Mouse (Mus musculus) MEL (cell line): ENCODE results near the gene Vmn1r221. TPM values are rescaled to one million over a fixed set of nuclear protein-coding genes. Genes with fewer than 3 reads are reported as not detected.
A peak's percentile ranks its signal among the peaks of the same experiment; 100 is the strongest.

Experiments used
- DNase-seq: peaks from one replicate; pipeline ENCODE4 v3.0.0; 2011; ENCODE audit warnings: low read depth, low spot score
- H3K27ac ChIP-seq: 2 replicates; pipeline ENCODE4 v1.5.1; 2012; ENCODE audit warnings: low read depth, mild to moderate bottlenecking, control low read depth, low read length, moderate library complexity; ENCODE audit not compliant: control insufficient read depth
- H3K27me3 ChIP-seq, 2 experiments: fragments of 150-350 bp in 1 of 2; sonication (generic) in 1 of 2; 2 replicates each; pipeline ENCODE4 v1.6.1; 2012; ENCODE audit warnings: low read length in 2 of 2, mild to moderate bottlenecking in 2 of 2, improper control_type of control experiment in 1 of 2, moderate library complexity in 1 of 2; ENCODE audit not compliant: insufficient read depth in 2 of 2, control insufficient read depth in 1 of 2
- H3K36me3 ChIP-seq, 2 experiments: 2 replicates each; pipeline ENCODE4 v1.6.1; 2012 to 2014; ENCODE audit warnings: low read length in 2 of 2, improper control_type of control experiment in 1 of 2, inconsistent platforms in 1 of 2, mild to moderate bottlenecking in 1 of 2; ENCODE audit not compliant: insufficient read depth in 2 of 2, control insufficient read depth in 1 of 2
- H3K4me1 ChIP-seq, 2 experiments: fragments of 150-350 bp in 1 of 2; sonication (generic) in 1 of 2; 2 replicates each; pipeline ENCODE4 v1.6.1; 2012; ENCODE audit warnings: low read length in 2 of 2, improper control_type of control experiment in 1 of 2, mild to moderate bottlenecking in 1 of 2; ENCODE audit not compliant: insufficient read depth in 2 of 2, control insufficient read depth in 1 of 2
- H3K4me3 ChIP-seq, 2 experiments: fragments of 150-350 bp in 1 of 2; sonication (generic) in 1 of 2; 2 replicates each; pipeline ENCODE4 v1.5.1; 2012; ENCODE audit warnings: low read depth in 2 of 2, low read length in 2 of 2, mild to moderate bottlenecking in 2 of 2, moderate library complexity in 2 of 2, control low read depth in 1 of 2, improper control_type of control experiment in 1 of 2; ENCODE audit not compliant: control insufficient read depth in 1 of 2, insufficient read depth in 1 of 2
- H3K79me2 ChIP-seq: 2 replicates; pipeline ENCODE4 v1.6.1; 2012; ENCODE audit warnings: mild to moderate bottlenecking, low read length, moderate library complexity; ENCODE audit not compliant: control insufficient read depth, poor library complexity, insufficient read depth
- H3K9ac ChIP-seq: 2 replicates; pipeline ENCODE4 v1.6.1; 2012; ENCODE audit warnings: low read depth, mild to moderate bottlenecking, control low read depth, low read length, moderate library complexity; ENCODE audit not compliant: control insufficient read depth, poor library complexity, severe bottlenecking
- H3K9me3 ChIP-seq: fragments of 150-350 bp; sonication (generic); replicated peaks from 2 replicates; pipeline ENCODE4 v1.6.1; 2012; ENCODE audit warnings: mild to moderate bottlenecking, low read length, improper control_type of control experiment, moderate library complexity; ENCODE audit not compliant: insufficient read depth
- BHLHE40 ChIP-seq: IDR thresholded peaks from 2 replicates; pipeline ENCODE4 v1.6.1; 2012; ENCODE audit warnings: low read depth, mild to moderate bottlenecking, inconsistent platforms, low read length, improper control_type of control experiment, borderline replicate concordance
- CHD2 ChIP-seq: IDR thresholded peaks from 2 replicates; pipeline ENCODE4 v1.6.1; 2011; ENCODE audit warnings: low read length, improper control_type of control experiment
- ELF1 ChIP-seq: IDR thresholded peaks from 2 replicates; pipeline ENCODE4 v1.6.1; 2014; ENCODE audit warnings: low read depth, mild to moderate bottlenecking, inconsistent platforms, low read length, improper control_type of control experiment, moderate library complexity
- EP300 ChIP-seq, 2 experiments: IDR thresholded peaks; 2 replicates each; pipeline ENCODE4 v1.6.1; 2011; ENCODE audit warnings: improper control_type of control experiment in 2 of 2, low read length in 2 of 2, low read depth in 1 of 2, mild to moderate bottlenecking in 1 of 2
- ETS1 ChIP-seq: IDR thresholded peaks from 2 replicates; pipeline ENCODE4 v1.6.1; 2012; ENCODE audit warnings: low read depth, mild to moderate bottlenecking, inconsistent platforms, low read length, improper control_type of control experiment, moderate library complexity
- GABPA ChIP-seq: IDR thresholded peaks from 2 replicates; pipeline ENCODE4 v1.6.1; 2012; ENCODE audit warnings: low read depth, mild to moderate bottlenecking, inconsistent platforms, low read length, improper control_type of control experiment, moderate library complexity
- HCFC1 ChIP-seq: IDR thresholded peaks from 2 replicates; pipeline ENCODE4 v1.6.1; 2012; ENCODE audit warnings: low read depth, mild to moderate bottlenecking, inconsistent platforms, low read length, improper control_type of control experiment, moderate library complexity
- MAFK ChIP-seq: IDR thresholded peaks from 2 replicates; pipeline ENCODE4 v1.6.1; 2011; ENCODE audit warnings: low read depth, mild to moderate bottlenecking, low read length, improper control_type of control experiment, borderline replicate concordance
- MAX ChIP-seq: IDR thresholded peaks from 2 replicates; pipeline ENCODE4 v1.6.1; 2011; ENCODE audit warnings: low read length, improper control_type of control experiment
- MAZ ChIP-seq: IDR thresholded peaks from 2 replicates; pipeline ENCODE4 v1.6.1; 2012; ENCODE audit warnings: low read depth, mild to moderate bottlenecking, inconsistent platforms, low read length, improper control_type of control experiment
- MYB ChIP-seq: IDR thresholded peaks from 2 replicates; pipeline ENCODE4 v1.6.1; 2011; ENCODE audit warnings: mild to moderate bottlenecking, low read depth, low read length, improper control_type of control experiment
- POLR2A ChIP-seq, 2 experiments: IDR thresholded peaks; 2 replicates each; pipeline ENCODE4 v1.6.1; 2011 to 2012; ENCODE audit warnings: low read length in 2 of 2, mild to moderate bottlenecking in 2 of 2, control low read depth in 1 of 2, improper control_type of control experiment in 1 of 2, low read depth in 1 of 2, moderate library complexity in 1 of 2; ENCODE audit not compliant: control insufficient read depth in 1 of 2, insufficient read depth in 1 of 2, poor library complexity in 1 of 2
- POLR2AphosphoS2 ChIP-seq: IDR thresholded peaks from 2 replicates; pipeline ENCODE4 v1.6.1; 2011; ENCODE audit warnings: low read length, improper control_type of control experiment
- RCOR1 ChIP-seq: IDR thresholded peaks from 2 replicates; pipeline ENCODE4 v1.6.1; 2012; ENCODE audit warnings: low read depth, mild to moderate bottlenecking, inconsistent platforms, low read length, improper control_type of control experiment
- TAL1 ChIP-seq: IDR thresholded peaks from 2 replicates; pipeline ENCODE4 v1.6.1; 2012; ENCODE audit warnings: mild to moderate bottlenecking, inconsistent platforms, low read length, moderate library complexity, mixed read lengths
- TBP ChIP-seq: IDR thresholded peaks from 2 replicates; pipeline ENCODE4 v1.8.0; 2011; ENCODE audit warnings: low read depth, low read length, improper control_type of control experiment
- TCF12 ChIP-seq: IDR thresholded peaks from 2 replicates; pipeline ENCODE4 v1.6.1; 2014; ENCODE audit warnings: low read depth, mild to moderate bottlenecking, inconsistent platforms, low read length, improper control_type of control experiment, moderate library complexity
- USF1 ChIP-seq: IDR thresholded peaks from 2 replicates; pipeline ENCODE4 v1.6.1; 2014; ENCODE audit warnings: low read depth, mild to moderate bottlenecking, inconsistent platforms, low read length, improper control_type of control experiment, moderate library complexity
- USF2 ChIP-seq, 2 experiments: IDR thresholded peaks; 2 replicates each; pipeline ENCODE4 v1.6.1; 2011 to 2012; ENCODE audit warnings: improper control_type of control experiment in 2 of 2, low read length in 2 of 2, borderline replicate concordance in 1 of 2, inconsistent platforms in 1 of 2, low read depth in 1 of 2, mild to moderate bottlenecking in 1 of 2; ENCODE audit not compliant: insufficient read depth in 1 of 2
- ZKSCAN1 ChIP-seq: IDR thresholded peaks from 2 replicates; pipeline ENCODE4 v1.6.1; 2012; ENCODE audit warnings: low read depth, mild to moderate bottlenecking, inconsistent platforms, low read length, improper control_type of control experiment, moderate library complexity
- polyA plus RNA-seq, 2 experiments: library from polyadenylated mRNA; stranded (reverse) in 1 of 2; unstranded in 1 of 2; fragments of >175 nt in 1 of 2; fragments of >200 nt in 1 of 2; gene quantifications; 2 replicates each; pipeline versions ENCODE4 v1.2.1 to v1.2.4; 2012; ENCODE audit warnings: low replicate concordance in 2 of 2, low read depth in 1 of 2; ENCODE audit not compliant: insufficient read length in 2 of 2, insufficient read depth in 1 of 2, missing spikeins in 1 of 2
- total RNA-seq: library from RNA; depleted of rRNA; stranded (reverse); fragments of 300-350 nt; gene quantifications from 2 replicates; pipeline ENCODE4 v1.2.3, GENCODE M21; 2012; rRNA removed

Vmn1r221 gene
- total and polyA plus RNA-seq, 3 experiments, result not detected

- Histone ChIP-seq H3K79me2 (no peaks in the 10 kb centered on the region), H3K27me3 (no peaks in the 10 kb centered on the region), H3K36me3 (no peaks in the 10 kb centered on the region), H3K9ac (no peak overlapping the region), H3K4me1 (no peaks in the 10 kb centered on the region), H3K4me3 (no peak overlapping the region), H3K27ac (no peak overlapping the region), H3K9me3 (no peaks in the 10 kb centered on the region)
- TF ChIP-seq BHLHE40 (no peak), ZKSCAN1 (no peak), TBP (no peak), POLR2A (IDR thresholded peaks at IDR 0.05; ENCODE audit: control insufficient read depth in 1 of 2, insufficient read depth in 1 of 2, low read depth in 1 of 2, low read length in 2 of 2, poor library complexity in 1 of 2) (no peak), MAFK (no peak), ETS1 (no peak), MAZ (no peak), ELF1 (no peak), USF1 (no peak), POLR2AphosphoS2 (no peak), EP300 (IDR thresholded peaks at IDR 0.05; ENCODE audit: low read depth in 1 of 2, low read length in 2 of 2) (no peak), HCFC1 (no peak), GABPA (no peak), CHD2 (no peak), RCOR1 (no peak), MAX (no peak), MYB (no peak), USF2 (IDR thresholded peaks at IDR 0.05; ENCODE audit: borderline replicate concordance in 1 of 2, insufficient read depth in 1 of 2, low read depth in 1 of 2, low read length in 2 of 2) (no peak), TCF12 (no peak), TAL1 (no peak)
- DNase-seq, result no peak
Observed at GRCm38 (mm10) chr13:23269681-23270080, 55.8 kb downstream of the Vmn1r221 start.

- Histone ChIP-seq H3K9me3 (no peaks in the 10 kb centered on the region), H3K4me3 (no peak overlapping the region), H3K9ac (no peak overlapping the region), H3K27me3 (no peaks in the 10 kb centered on the region), H3K79me2 (no peaks in the 10 kb centered on the region), H3K36me3 (no peaks in the 10 kb centered on the region), H3K4me1 (no peaks in the 10 kb centered on the region), H3K27ac (no peak overlapping the region)
- TF ChIP-seq TBP (0 out of 2 replicates have a peak, but pooled peaks have one; percentile 39), RCOR1 (no peak)
- DNase-seq, result no peak
Observed at GRCm38 (mm10) chr13:23270321-23271101, 56.6 kb downstream of the Vmn1r221 start.

Other genes starting within 250 kb of the Vmn1r221 start
- not detected in 2 replicates for gene Vmn1r213, start 206.5 kb upstream of the Vmn1r221 start, total RNA-seq
- not detected for gene Vmn1r213, start 206.5 kb upstream of the Vmn1r221 start, polyA plus RNA-seq
- not detected in 2 replicates for gene Vmn1r214, start 183.7 kb upstream of the Vmn1r221 start, total RNA-seq
- not detected for gene Vmn1r214, start 183.7 kb upstream of the Vmn1r221 start, polyA plus RNA-seq
- not detected in 2 replicates for gene Vmn1r215, start 146.1 kb upstream of the Vmn1r221 start, total RNA-seq
- gene Vmn1r215, start 146.1 kb upstream of the Vmn1r221 start, polyA plus RNA-seq, result not detected
- not detected in 2 replicates for gene Vmn1r217, start 95.9 kb upstream of the Vmn1r221 start, total RNA-seq
- not detected for gene Vmn1r217, start 95.9 kb upstream of the Vmn1r221 start, polyA plus RNA-seq
- gene Vmn1r218, start 81.0 kb upstream of the Vmn1r221 start, total RNA-seq, result not detected in 2 replicates
- under 1 TPM in 1 of 2 experiments, not detected in 1; 0.01 TPM for gene Vmn1r218, start 81.0 kb upstream of the Vmn1r221 start, polyA plus RNA-seq
- gene Vmn1r219, start 54.8 kb upstream of the Vmn1r221 start, total RNA-seq, result not detected in 2 replicates
- not detected for gene Vmn1r219, start 54.8 kb upstream of the Vmn1r221 start, polyA plus RNA-seq
- not detected in 2 replicates for gene Vmn1r220, start 26.2 kb upstream of the Vmn1r221 start, total RNA-seq
- gene Vmn1r220, start 26.2 kb upstream of the Vmn1r221 start, polyA plus RNA-seq, result not detected
- not detected in 2 replicates for gene Vmn1r222, start 21.8 kb downstream of the Vmn1r221 start, total RNA-seq
- not detected for gene Vmn1r222, start 21.8 kb downstream of the Vmn1r221 start, polyA plus RNA-seq
- not detected in 2 replicates for gene Vmn1r223, start 33.0 kb downstream of the Vmn1r221 start, total RNA-seq
- not detected for gene Vmn1r223, start 33.0 kb downstream of the Vmn1r221 start, polyA plus RNA-seq
- gene Zfp322a, start 155.1 kb downstream of the Vmn1r221 start, total RNA-seq, result 7.0 and 8.4 TPM in 2 replicates
- gene Zfp322a, start 155.1 kb downstream of the Vmn1r221 start, polyA plus RNA-seq, result 1 to 10 TPM in 1 of 2 experiments, not detected in 1; 5.7 TPM
- 12.5 and 16.2 TPM in 2 replicates for gene Abt1, start 209.7 kb downstream of the Vmn1r221 start, total RNA-seq
- gene Abt1, start 209.7 kb downstream of the Vmn1r221 start, polyA plus RNA-seq, result 10 to 100 TPM in 1 of 2 experiments, not detected in 1; 14.2 TPM